Mouse (Mus musculus): Measurements from ENCODE around the gene Btg2. TPM values are rescaled to one million over a fixed set of nuclear protein-coding genes. Genes with fewer than 3 reads are reported as not detected.
A peak's percentile ranks its signal among the peaks of the same experiment; 100 is the strongest.

Gene Btg2
- polyA plus RNA-seq, 1 experiment from 2014 or later: 32.6 TPM

DNA sequence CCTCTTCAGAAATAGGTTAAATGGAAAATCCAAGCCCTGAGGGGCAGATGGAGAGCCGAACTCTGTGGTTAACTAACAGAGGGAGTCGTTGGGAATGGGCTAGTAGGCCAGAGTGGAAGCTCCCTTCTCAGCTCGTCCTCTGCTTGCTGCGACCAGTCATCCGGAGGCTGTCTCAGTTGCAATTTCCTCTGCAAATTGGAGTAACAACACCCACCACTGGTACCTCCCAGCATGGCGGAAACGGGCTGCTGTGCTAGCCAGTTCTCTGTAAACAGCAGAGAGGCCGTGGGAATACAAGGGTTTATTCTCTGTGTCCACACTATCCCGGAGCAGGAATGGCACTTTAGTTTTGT is 15.2 kb downstream of the Btg2 start:
- ATAC-seq: no peak
- no peak for TF ChIP-seq CTCF (IDR thresholded peaks at IDR 0.05; ENCODE audit: low read depth)
- Histone ChIP-seq H3K9ac (ENCODE audit: low read depth, low read length) (peak overlapping the region; percentile 22; the same call in 1 of the 2 replicates), H3K4me3 (ENCODE audit: low read depth, low read length) (no peak overlapping the region), H3K4me2 (replicated peaks; ENCODE audit: low read depth) (peak overlapping the region; percentile 30; the same call in 1 of the 2 replicates), H3K27ac (ENCODE audit: low read depth, low read length) (peak overlapping the region; percentile 79), H3K4me1 (replicated peaks; ENCODE audit: control insufficient read depth, insufficient read depth, low read length) (peaks cover 39% of the 10 kb centered on the region), H3K36me3 (ENCODE audit: control insufficient read depth, insufficient read depth) (no peaks in the 10 kb centered on the region), H3K27me3 (replicated peaks; ENCODE audit: control insufficient read depth, insufficient read depth, low read length) (no peaks in the 10 kb centered on the region), H3K9me3 (ENCODE audit: control insufficient read depth) (no peaks in the 10 kb centered on the region)
- WGBS: 45% methylated on average over 9 of the region's 9 CpGs

DNA sequence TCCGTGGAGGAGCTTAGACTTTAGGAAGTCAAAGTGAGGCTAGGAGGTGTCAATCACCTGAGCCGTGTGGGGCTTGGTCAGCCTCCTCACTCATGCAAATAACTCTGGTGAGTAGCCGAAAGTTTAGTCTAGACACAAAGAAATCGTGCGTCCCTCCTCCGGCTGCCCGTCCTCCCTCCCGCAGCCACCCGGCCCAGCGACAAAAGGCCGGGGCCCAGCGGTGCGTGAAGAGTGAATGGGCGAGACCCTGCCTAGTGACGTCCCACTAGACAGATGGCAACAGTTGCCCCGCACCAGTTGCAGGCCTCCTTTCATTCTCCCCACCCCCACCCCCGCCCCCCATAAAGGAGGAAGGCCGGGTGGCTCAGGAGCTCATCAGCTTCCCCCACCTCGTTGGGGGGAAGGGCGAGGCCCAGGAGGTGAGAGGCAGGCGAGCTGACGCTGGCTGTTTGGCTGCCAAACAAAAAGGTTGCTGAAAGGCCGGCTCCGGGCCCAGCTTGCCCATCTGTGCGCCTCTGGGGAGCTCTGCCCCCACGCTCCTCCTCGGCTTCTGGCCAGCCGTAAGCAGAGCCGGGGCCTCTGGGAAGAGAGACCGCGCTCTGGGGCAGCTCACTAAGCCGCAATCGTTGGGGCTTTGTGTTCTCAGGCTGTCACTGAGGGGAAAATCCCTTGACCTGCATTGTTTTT is 15.7 kb downstream of the Btg2 start:
- Histone ChIP-seq H3K4me1 (replicated peaks; ENCODE audit: control insufficient read depth, insufficient read depth, low read length) (peaks cover 39% of the 10 kb centered on the region), H3K27ac (ENCODE audit: low read depth, low read length) (peak overlapping the region; percentile 79), H3K4me2 (replicated peaks; ENCODE audit: low read depth) (peak overlapping the region; percentile 30), H3K27me3 (replicated peaks; ENCODE audit: control insufficient read depth, insufficient read depth, low read length) (no peaks in the 10 kb centered on the region), H3K36me3 (ENCODE audit: control insufficient read depth, insufficient read depth) (no peaks in the 10 kb centered on the region), H3K9me3 (ENCODE audit: control insufficient read depth) (no peaks in the 10 kb centered on the region), H3K9ac (ENCODE audit: low read depth, low read length) (peak overlapping the region; percentile 22; the same call in 1 of the 2 replicates), H3K4me3 (ENCODE audit: low read depth, low read length) (no peak overlapping the region)
- WGBS: 19% methylated on average over 33 of the region's 33 CpGs
- ATAC-seq: no peak
- TF ChIP-seq CTCF (IDR thresholded peaks at IDR 0.05; ENCODE audit: low read depth): no peak

DNA sequence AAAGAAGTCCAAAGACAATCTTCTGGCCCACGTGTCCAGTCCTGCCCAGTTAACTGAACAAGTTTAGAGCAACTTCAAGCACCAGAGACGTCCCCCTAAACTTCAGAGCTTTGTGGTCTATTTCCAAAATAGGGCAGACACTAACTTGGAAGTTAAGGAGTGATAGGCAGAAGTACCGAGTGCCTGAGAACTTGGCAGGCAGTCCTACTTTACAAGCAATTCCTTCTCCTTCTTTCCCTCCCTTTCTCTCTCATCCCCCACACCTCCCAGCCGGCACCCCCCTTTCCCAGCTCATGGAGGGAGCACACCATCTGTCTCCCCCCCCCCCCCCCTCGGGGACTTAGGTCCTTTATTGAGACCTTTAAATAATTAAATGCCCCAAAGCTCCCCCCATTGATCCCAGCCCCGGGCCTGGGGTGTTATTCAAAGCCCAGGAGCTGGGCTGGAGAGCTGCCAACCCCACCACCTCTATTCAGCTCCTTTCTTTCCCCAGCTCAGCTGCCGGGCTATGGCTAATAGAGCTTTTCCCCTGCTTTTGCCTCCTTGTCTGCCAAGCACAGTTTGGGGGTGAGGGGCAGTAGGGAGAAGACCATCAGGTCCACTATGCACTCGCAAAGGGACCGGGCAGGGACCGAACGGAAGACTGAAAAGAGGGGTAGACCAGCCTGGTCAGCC is 16.4 kb downstream of the Btg2 start:
- H3K27ac ChIP-seq (ENCODE audit: low read depth, low read length): peak overlapping the region; percentile 79
- H3K36me3 ChIP-seq (ENCODE audit: control insufficient read depth, insufficient read depth): no peaks in the 10 kb centered on the region
- WGBS: 50% methylated on average over 11 of the region's 11 CpGs
- H3K4me1 ChIP-seq (replicated peaks; ENCODE audit: control insufficient read depth, insufficient read depth, low read length): peaks cover 39% of the 10 kb centered on the region
- TF ChIP-seq CTCF (IDR thresholded peaks at IDR 0.05; ENCODE audit: low read depth): no peak
- no peak overlapping the region for H3K9ac ChIP-seq (ENCODE audit: low read depth, low read length)
- H3K9me3 ChIP-seq (ENCODE audit: control insufficient read depth): no peaks in the 10 kb centered on the region
- no peak for ATAC-seq
- no peak overlapping the region for H3K4me3 ChIP-seq (ENCODE audit: low read depth, low read length)
- peak overlapping the region; percentile 30 for H3K4me2 ChIP-seq (replicated peaks; ENCODE audit: low read depth)
- H3K27me3 ChIP-seq (replicated peaks; ENCODE audit: control insufficient read depth, insufficient read depth, low read length): no peaks in the 10 kb centered on the region

DNA sequence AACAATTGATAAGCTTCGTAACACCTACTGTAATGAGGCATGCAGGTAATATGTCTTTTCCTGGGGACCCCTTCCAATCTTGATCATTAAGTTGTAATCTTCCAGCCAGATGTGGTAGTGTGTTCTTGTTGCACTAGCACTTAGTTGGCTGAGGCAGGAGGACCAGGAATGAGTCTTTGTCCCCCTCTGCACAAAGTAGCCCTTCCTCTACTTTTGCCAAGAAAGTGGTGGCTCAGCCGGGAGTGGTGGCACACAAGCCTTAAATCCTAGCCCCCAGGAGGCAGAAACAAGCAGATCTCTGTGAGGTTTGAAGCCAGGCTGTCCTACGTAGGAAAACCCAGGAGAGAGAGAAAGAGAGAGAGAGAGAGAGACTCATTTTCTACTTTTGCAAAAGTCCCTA is 17.0 kb downstream of the Btg2 start:
- no peak overlapping the region for H3K4me2 ChIP-seq (replicated peaks; ENCODE audit: low read depth)
- no peak overlapping the region for H3K9ac ChIP-seq (ENCODE audit: low read depth, low read length)

DNA sequence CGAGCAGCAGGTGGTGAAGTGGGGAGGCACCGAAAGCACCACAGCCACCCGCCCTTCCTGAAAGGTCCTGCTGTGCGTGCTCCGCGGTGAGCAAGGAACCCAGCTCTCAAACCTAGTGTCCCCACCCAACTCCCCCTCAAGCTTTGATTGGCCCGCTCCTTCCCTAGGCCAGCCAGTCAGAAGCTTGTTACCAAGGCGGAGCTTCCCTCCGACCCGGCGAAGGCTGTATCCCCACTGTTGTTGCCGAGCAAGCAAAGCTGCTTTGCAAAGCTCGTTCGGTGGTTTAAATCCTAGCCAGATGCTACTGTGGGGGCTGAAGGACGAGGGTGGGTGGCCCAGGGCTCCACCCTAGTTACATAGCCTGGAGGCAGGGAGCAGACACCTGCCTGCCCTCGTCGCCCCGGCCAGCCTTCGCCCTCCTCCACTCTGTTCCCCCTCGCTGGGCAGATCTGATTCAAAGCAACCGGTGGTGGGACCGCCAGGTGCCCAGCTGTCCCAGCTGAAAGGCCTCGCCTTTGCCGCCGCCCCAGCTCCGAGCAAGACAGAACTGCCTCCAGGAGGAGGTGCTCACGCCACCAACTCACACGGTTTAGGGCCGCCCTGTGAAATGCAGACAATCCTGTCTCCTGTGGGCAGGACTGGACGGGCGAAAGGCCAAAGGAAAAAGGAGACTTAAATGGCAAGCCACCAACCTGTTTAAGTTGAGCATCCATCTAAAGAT is 17.9 kb downstream of the Btg2 start:
- Histone ChIP-seq H3K4me3 (ENCODE audit: low read depth, low read length) (peak overlapping the region; percentile 26), H3K9ac (ENCODE audit: low read depth, low read length) (peak overlapping the region; percentile 50), H3K27ac (ENCODE audit: low read depth, low read length) (peak overlapping the region; percentile 93), H3K4me1 (replicated peaks; ENCODE audit: control insufficient read depth, insufficient read depth, low read length) (peaks cover 45% of the 10 kb centered on the region), H3K9me3 (ENCODE audit: control insufficient read depth) (no peaks in the 10 kb centered on the region), H3K36me3 (ENCODE audit: control insufficient read depth, insufficient read depth) (no peaks in the 10 kb centered on the region), H3K4me2 (replicated peaks; ENCODE audit: low read depth) (peak overlapping the region; percentile 71), H3K27me3 (replicated peaks; ENCODE audit: control insufficient read depth, insufficient read depth, low read length) (no peaks in the 10 kb centered on the region)
- WGBS: 2% methylated on average over 31 of the region's 31 CpGs
- ATAC-seq: peak; percentile 80
- TF ChIP-seq CTCF (IDR thresholded peaks at IDR 0.05; ENCODE audit: low read depth): peak; percentile 60

More for the DNA sequence above, 17.0 kb downstream of the Btg2 start:
- peaks cover 40% of the 10 kb centered on the region for H3K4me1 ChIP-seq (replicated peaks; ENCODE audit: control insufficient read depth, insufficient read depth, low read length)
- H3K9me3 ChIP-seq (ENCODE audit: control insufficient read depth): no peaks in the 10 kb centered on the region
- H3K4me3 ChIP-seq (ENCODE audit: low read depth, low read length): no peak overlapping the region
- no peak for TF ChIP-seq CTCF (IDR thresholded peaks at IDR 0.05; ENCODE audit: low read depth)
- no peaks in the 10 kb centered on the region for H3K27me3 ChIP-seq (replicated peaks; ENCODE audit: control insufficient read depth, insufficient read depth, low read length)
- H3K27ac ChIP-seq (ENCODE audit: low read depth, low read length): peak overlapping the region; percentile 93; the same call in 1 of the 2 replicates
- H3K36me3 ChIP-seq (ENCODE audit: control insufficient read depth, insufficient read depth): no peaks in the 10 kb centered on the region
- no peak for ATAC-seq
- 85% methylated on average over 3 of the region's 3 CpGs for WGBS
